Mouse (Mus musculus) neural tube, embryonic 12.5 days (tissue): Measurements from ENCODE around the gene 1700013G24Rik. TPM values are rescaled to one million over a fixed set of nuclear protein-coding genes. Genes with fewer than 3 reads are reported as not detected.

Source experiments
- polyA plus RNA-seq: library from polyadenylated mRNA; unstranded; fragments of >200 nt; fragmentation: Nextera tagmentation; extraction: Ambion mirVana; gene quantifications from 2 replicates; pipeline ENCODE4 v1.2.1, GENCODE M21; 2016

The 1700013G24Rik gene
- polyA plus RNA-seq, 1 experiment from 2014 or later = not detected

Other genes starting within 250 kb of the 1700013G24Rik start
- 16.1 and 17.4 TPM in 2 replicates for gene Wnt4, start 175.8 kb upstream of the 1700013G24Rik start, polyA plus RNA-seq
- 665 and 674 TPM in 2 replicates for gene Cdc42, start 95.6 kb upstream of the 1700013G24Rik start, polyA plus RNA-seq
- gene Cela3a, start 43.5 kb upstream of the 1700013G24Rik start, polyA plus RNA-seq = not detected in 2 replicates
- gene Cela3b, start 22.7 kb upstream of the 1700013G24Rik start, polyA plus RNA-seq = not detected in 2 replicates
- 11.3 and 12.4 TPM in 2 replicates for gene Hspg2, start 15.5 kb downstream of the 1700013G24Rik start, polyA plus RNA-seq
- gene Ldlrad2, start 121.3 kb downstream of the 1700013G24Rik start, polyA plus RNA-seq = not detected in 2 replicates
- gene Usp48, start 140.5 kb downstream of the 1700013G24Rik start, polyA plus RNA-seq = 76.5 and 79.0 TPM in 2 replicates
- 18.3 and 24.7 TPM in 2 replicates for gene Rap1gap, start 211.4 kb downstream of the 1700013G24Rik start, polyA plus RNA-seq